Mouse (Mus musculus) yolk sac, embryonic 10.5 days (tissue): Measurements from ENCODE around the gene Olfr866.

Experiments
- DNase-seq: peaks from one replicate; pipeline ENCODE4 v3.0.0-alpha.2; 2017; ENCODE audit warnings: low spot score

Gene Olfr866

GRCm38 (mm10) chr9:20027935-20028334 is at the start of gene Olfr866:
Olfr866 (minus strand) TSS chr9:20028035.
- DNase-seq: no peak

- DNase-seq: peak; percentile 37
Measured at GRCm38 (mm10) chr9:20073523-20074177, 45.8 kb upstream of the Olfr866 start.

GRCm38 (mm10) chr9:20071291-20071690 is 43.5 kb upstream of the Olfr866 start:
- no peak for DNase-seq

- DNase-seq: no peak
Measured at GRCm38 (mm10) chr9:20070236-20070635, 42.4 kb upstream of the Olfr866 start.

GRCm38 (mm10) chr9:20057462-20057861 is 29.6 kb upstream of the Olfr866 start, which contains the start of gene Olfr867:
Olfr867 (minus strand) TSS chr9:20057562.
- no peak for DNase-seq

GRCm38 (mm10) chr9:20047964-20048363 is 20.1 kb upstream of the Olfr866 start:
- no peak for DNase-seq
